Mouse (Mus musculus): ENCODE data around the gene Krtap11-1. TPM values are rescaled to one million over a fixed set of nuclear protein-coding genes. Genes with fewer than 3 reads are reported as not detected.

The Krtap11-1 gene
- polyA plus RNA-seq, 1 experiment from 2014 or later, result not detected

Other genes starting within 250 kb of the Krtap11-1 start
- gene Krtap21-1, start 167.3 kb downstream of the Krtap11-1 start, polyA plus RNA-seq (2015; fragmentation: Nextera tagmentation; extraction: Ambion mirVana), result not detected in 2 replicates
- gene Krtap6-2, start 151.1 kb downstream of the Krtap11-1 start, polyA plus RNA-seq (2015; fragmentation: Nextera tagmentation; extraction: Ambion mirVana), result not detected in 2 replicates
- gene Krtap8-1, start 83.2 kb downstream of the Krtap11-1 start, polyA plus RNA-seq (2015; fragmentation: Nextera tagmentation; extraction: Ambion mirVana), result not detected in 2 replicates
- not detected in 2 replicates for gene Krtap7-1, start 62.9 kb downstream of the Krtap11-1 start, polyA plus RNA-seq (2015; fragmentation: Nextera tagmentation; extraction: Ambion mirVana)

All from heart, embryonic 13.5 days (tissue).